Mouse (Mus musculus): Measurements from ENCODE around the gene Inhbc.

Gene Inhbc

GRCm38 (mm10) chr10:127369834-127370820 is at the start of gene Inhbc:
Gene Inhbc (minus strand): TSS chr10:127370431.
- no peak for DNase-seq

- no peak for DNase-seq
These were observed 43.9 kb upstream of the Inhbc start for GRCm38 (mm10) chr10:127414141-127414540.

- DNase-seq, result no peak
These were observed 43.4 kb upstream of the Inhbc start for GRCm38 (mm10) chr10:127413585-127413984.

GRCm38 (mm10) chr10:127412776-127413175 is 42.5 kb upstream of the Inhbc start:
- no peak for DNase-seq

- DNase-seq, result no peak
These were observed 41.9 kb upstream of the Inhbc start for GRCm38 (mm10) chr10:127412101-127412500.

GRCm38 (mm10) chr10:127407391-127407790 is 37.2 kb upstream of the Inhbc start:
- DNase-seq, result no peak

- no peak for DNase-seq
These were observed 34.5 kb upstream of the Inhbc start for GRCm38 (mm10) chr10:127404701-127405100.

- no peak for DNase-seq
These were observed 21.5 kb upstream of the Inhbc start for GRCm38 (mm10) chr10:127391774-127392173.

GRCm38 (mm10) chr10:127381743-127382134 is 11.5 kb upstream of the Inhbc start:
- DNase-seq, result no peak

- DNase-seq, result peak; percentile 40
These were observed 10.8 kb upstream of the Inhbc start for GRCm38 (mm10) chr10:127380767-127381742.

GRCm38 (mm10) chr10:127380251-127380691 is 10.0 kb upstream of the Inhbc start, which contains the start of gene R3hdm2:
Gene R3hdm2 (plus strand): TSS chr10:127380327.
- DNase-seq, result peak; percentile 93

GRCm38 (mm10) chr10:127379654-127380053 is 9.4 kb upstream of the Inhbc start:
- DNase-seq, result no peak

- DNase-seq, result no peak
These were observed 7.5 kb upstream of the Inhbc start for GRCm38 (mm10) chr10:127377700-127378099.

- no peak for DNase-seq
These were observed 792 bp upstream of the Inhbc start for GRCm38 (mm10) chr10:127371023-127371422.

- no peak for DNase-seq
These were observed 2.0 kb downstream of the Inhbc start for GRCm38 (mm10) chr10:127368273-127368672.

GRCm38 (mm10) chr10:127367116-127367515 is 3.1 kb downstream of the Inhbc start:
- DNase-seq, result no peak

GRCm38 (mm10) chr10:127360714-127361113 is 9.5 kb downstream of the Inhbc start:
- DNase-seq, result no peak

- DNase-seq, result no peak
These were observed 14.9 kb downstream of the Inhbc start for GRCm38 (mm10) chr10:127355336-127355735.

- DNase-seq, result peak; percentile 54
These were observed 16.0 kb downstream of the Inhbc start, which contains the start of gene Inhbe for GRCm38 (mm10) chr10:127353909-127354895. Gene Inhbe (minus strand): TSS chr10:127354411.

- DNase-seq, result no peak
These were observed 17.5 kb downstream of the Inhbc start for GRCm38 (mm10) chr10:127352766-127353165.

GRCm38 (mm10) chr10:127352187-127352586 is 18.0 kb downstream of the Inhbc start:
- no peak for DNase-seq

GRCm38 (mm10) chr10:127351719-127352118 is 18.5 kb downstream of the Inhbc start:
- no peak for DNase-seq
